Mouse (Mus musculus) G1E (cell line): ENCODE results near the gene Gsx1.

ENCODE experiments used
- CTCF ChIP-seq: IDR thresholded peaks from 2 replicates; pipeline ENCODE4 v1.5.1; 2012; ENCODE audit warnings: low read depth, low read length, inconsistent platforms, mixed read lengths
- GATA1 ChIP-seq: IDR thresholded peaks from 2 replicates; pipeline ENCODE4 v1.6.1; 2012; ENCODE audit warnings: borderline replicate concordance, low read length, inconsistent platforms, mixed read lengths
- GATA2 ChIP-seq: IDR thresholded peaks from 2 replicates; pipeline ENCODE4 v1.6.1; 2012; ENCODE audit warnings: low read depth, low read length, inconsistent platforms, borderline replicate concordance
- POLR2AphosphoS5 ChIP-seq: IDR thresholded peaks from 2 replicates; pipeline ENCODE4 v1.6.1; 2012; ENCODE audit warnings: low read depth, low read length, inconsistent platforms; ENCODE audit not compliant: insufficient replicate concordance
- TAL1 ChIP-seq: conservative IDR thresholded peaks from 2 replicates; pipeline ENCODE4 v1.6.1; 2012; ENCODE audit warnings: low read depth, low read length, inconsistent platforms, mixed read lengths

DNA sequence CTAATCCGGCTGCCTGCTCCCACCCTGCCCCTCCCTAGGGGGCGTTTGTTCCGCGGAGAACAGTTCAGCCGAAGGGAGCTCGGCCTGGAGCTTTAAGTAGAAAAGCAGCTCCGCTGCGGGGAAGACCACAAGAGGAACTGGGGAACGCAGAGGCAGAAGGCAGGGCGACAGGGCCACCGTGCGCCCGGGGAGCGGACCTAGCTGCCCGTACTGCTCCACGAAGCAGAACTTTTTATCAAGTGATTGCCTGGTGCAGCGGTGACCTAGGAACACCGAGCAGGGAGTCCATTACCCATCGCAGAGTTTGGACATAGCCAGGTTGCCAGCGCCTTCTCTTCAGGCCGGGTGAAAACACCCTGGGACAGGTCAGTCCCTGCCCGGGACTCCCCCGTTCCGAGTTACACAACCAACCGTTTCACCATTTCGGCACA lies 2.5 kb upstream of the Gsx1 start:
- no peak for TF ChIP-seq GATA1
- no peak for TF ChIP-seq POLR2AphosphoS5
- TF ChIP-seq TAL1, result no peak
- no peak for TF ChIP-seq CTCF
- TF ChIP-seq GATA2, result no peak
